Mouse (Mus musculus): Measurements from ENCODE around the gene Klra2. TPM values are rescaled to one million over a fixed set of nuclear protein-coding genes. Genes with fewer than 3 reads are reported as not detected.

The Klra2 gene
- not detected for polyA plus RNA-seq (2017; shearing (Covaris generic))

GRCm38 (mm10) chr6:131247206-131247605, at the start of gene Klra2:
TSS of gene Klra2 (minus strand) at chr6:131247362.

GRCm38 (mm10) chr6:131292991-131293788, 46.0 kb upstream of the Klra2 start, which contains the start of gene Magohb:
TSS of gene Magohb (minus strand) at chr6:131293244.

Other genes with a start within 250 kb of the Klra2 start
- gene Magohb, start 45.9 kb upstream of the Klra2 start, polyA plus RNA-seq (2017; shearing (Covaris generic)): 35.3 TPM
- 0.32 TPM for gene Styk1, start 106.2 kb upstream of the Klra2 start, polyA plus RNA-seq (2017; shearing (Covaris generic))
- 153 TPM for gene Ybx3, start 141.1 kb upstream of the Klra2 start, polyA plus RNA-seq (2017; shearing (Covaris generic))
- gene 5430401F13Rik, start 239.0 kb upstream of the Klra2 start, polyA plus RNA-seq (2017; shearing (Covaris generic)): 1.1 TPM
- gene Gm6619, start 239.0 kb upstream of the Klra2 start, polyA plus RNA-seq (2017; shearing (Covaris generic)): 0.69 TPM

Data from effector memory CD4-positive, alpha-beta T cell, adult 7 months (primary cell).